Mouse (Mus musculus) CH12.LX (cell line): ENCODE data around the gene Dlx3. TPM values are rescaled to one million over a fixed set of nuclear protein-coding genes. Genes with fewer than 3 reads are reported as not detected.

Source experiments
- DNase-seq: peaks from one replicate; pipeline ENCODE4 v3.0.0-alpha.2; 2013; ENCODE audit errors: extremely low read depth
- H3K27ac ChIP-seq: 2 replicates; pipeline ENCODE4 v1.5.1; 2012; ENCODE audit warnings: low read depth, mild to moderate bottlenecking, control low read depth, moderate library complexity; ENCODE audit not compliant: insufficient read depth
- H3K27me3 ChIP-seq: replicated peaks from 2 replicates; pipeline ENCODE3; 2012; ENCODE audit warnings: inconsistent platforms
- H3K36me3 ChIP-seq, 2 experiments: replicated peaks in 1 of 2; 2 replicates each; pipeline versions ENCODE3 to v1.6.1; 2012; ENCODE audit warnings: inconsistent platforms in 1 of 2, low read length in 1 of 2, mild to moderate bottlenecking in 1 of 2, mixed read lengths in 1 of 2, moderate library complexity in 1 of 2; ENCODE audit not compliant: control insufficient read depth in 1 of 2, insufficient read depth in 1 of 2
- H3K4me1 ChIP-seq, 2 experiments: 2 replicates each; pipeline ENCODE4 v1.6.1; 2012; ENCODE audit warnings: inconsistent platforms in 1 of 2, moderate library complexity in 1 of 2; ENCODE audit not compliant: insufficient read depth in 2 of 2, control insufficient read depth in 1 of 2
- H3K4me2 ChIP-seq: 2 replicates; pipeline ENCODE4 v1.6.1; 2012; ENCODE audit warnings: low read depth, mild to moderate bottlenecking, control low read depth; ENCODE audit not compliant: poor library complexity, insufficient read depth, severe bottlenecking
- H3K4me3 ChIP-seq, 3 experiments: fragments of 150-350 bp in 1 of 3; sonication (generic) in 1 of 3; replicated peaks in 1 of 3; 2 replicates each; pipeline versions ENCODE3 to v1.5.1; 2011 to 2012; ENCODE audit warnings: low read depth in 2 of 3, low read length in 2 of 3, mild to moderate bottlenecking in 2 of 3, moderate library complexity in 2 of 3, control low read depth in 1 of 3, improper control_type of control experiment in 1 of 3, inconsistent platforms in 1 of 3, mixed read lengths in 1 of 3; ENCODE audit not compliant: poor library complexity in 1 of 3
- H3K79me2 ChIP-seq: replicated peaks from 2 replicates; pipeline ENCODE4 v1.6.1; 2012; ENCODE audit warnings: mild to moderate bottlenecking, moderate library complexity; ENCODE audit not compliant: control insufficient read depth, poor library complexity, insufficient read depth, severe bottlenecking; ENCODE audit errors: extremely low read depth
- H3K9ac ChIP-seq: 2 replicates; pipeline ENCODE4 v1.6.1; 2012; ENCODE audit warnings: low read depth, mild to moderate bottlenecking, control low read depth, moderate library complexity; ENCODE audit not compliant: insufficient read depth
- H3K9me3 ChIP-seq: replicated peaks from 2 replicates; pipeline ENCODE3; 2012; ENCODE audit warnings: low read length, inconsistent platforms, mixed read lengths
- BHLHE40 ChIP-seq: IDR thresholded peaks from 2 replicates; pipeline ENCODE4 v1.6.1; 2011; ENCODE audit warnings: mild to moderate bottlenecking, low read depth, low read length, improper control_type of control experiment
- CHD2 ChIP-seq: IDR thresholded peaks from 2 replicates; pipeline ENCODE4 v1.6.1; 2011; ENCODE audit warnings: low read length, improper control_type of control experiment
- CTCF ChIP-seq, 2 experiments: IDR thresholded peaks in 1 of 2; conservative IDR thresholded peaks in 1 of 2; 2 replicates each; pipeline ENCODE4 v1.5.1; 2011 to 2012; ENCODE audit warnings: low read depth in 2 of 2, low read length in 2 of 2, improper control_type of control experiment in 1 of 2, inconsistent platforms in 1 of 2, mild to moderate bottlenecking in 1 of 2, moderate library complexity in 1 of 2
- ELF1 ChIP-seq: IDR thresholded peaks from 2 replicates; pipeline ENCODE4 v1.6.1; 2014; ENCODE audit warnings: low read depth, mild to moderate bottlenecking, inconsistent platforms, low read length, improper control_type of control experiment
- GABPA ChIP-seq: IDR thresholded peaks from 2 replicates; pipeline ENCODE4 v1.6.1; 2012; ENCODE audit warnings: low read depth, low read length, improper control_type of control experiment, inconsistent platforms; ENCODE audit not compliant: insufficient replicate concordance
- MAX ChIP-seq: IDR thresholded peaks from 2 replicates; pipeline ENCODE4 v1.6.1; 2011; ENCODE audit warnings: low read length, improper control_type of control experiment
- MEF2A ChIP-seq: IDR thresholded peaks from 2 replicates; pipeline ENCODE4 v1.6.1; 2014; ENCODE audit warnings: low read depth, mild to moderate bottlenecking, inconsistent platforms, low read length, improper control_type of control experiment, borderline replicate concordance
- MXI1 ChIP-seq: IDR thresholded peaks from 2 replicates; pipeline ENCODE4 v1.6.1; 2011; ENCODE audit warnings: mild to moderate bottlenecking, low read depth, low read length, improper control_type of control experiment
- MYC ChIP-seq: IDR thresholded peaks from 2 replicates; pipeline ENCODE4 v1.6.1; 2011; ENCODE audit warnings: low read depth, mild to moderate bottlenecking, improper control_type of control experiment, low read length
- NELFE ChIP-seq: IDR thresholded peaks from 2 replicates; pipeline ENCODE4 v1.6.1; 2011; ENCODE audit warnings: low read depth, low read length, improper control_type of control experiment
- NRF1 ChIP-seq: IDR thresholded peaks from 2 replicates; pipeline ENCODE4 v1.6.1; 2014; ENCODE audit warnings: low read depth, mild to moderate bottlenecking, inconsistent platforms, low read length, improper control_type of control experiment, moderate library complexity
- PAX5 ChIP-seq: IDR thresholded peaks from 2 replicates; pipeline ENCODE4 v1.6.1; 2012; ENCODE audit warnings: low read length, inconsistent platforms, mixed read lengths
- POLR2AphosphoS2 ChIP-seq: IDR thresholded peaks from 2 replicates; pipeline ENCODE4 v1.6.1; 2011; ENCODE audit warnings: low read depth, low read length, improper control_type of control experiment
- RAD21 ChIP-seq: IDR thresholded peaks from 2 replicates; pipeline ENCODE4 v1.6.1; 2011; ENCODE audit warnings: low read depth, mild to moderate bottlenecking, low read length, improper control_type of control experiment, moderate library complexity
- SIN3A ChIP-seq: IDR thresholded peaks from 2 replicates; pipeline ENCODE4 v1.6.1; 2012; ENCODE audit warnings: low read length, improper control_type of control experiment, inconsistent platforms
- SMC3 ChIP-seq: IDR thresholded peaks from 2 replicates; pipeline ENCODE4 v1.6.1; 2011; ENCODE audit warnings: low read depth, low read length, improper control_type of control experiment
- TBP ChIP-seq: conservative IDR thresholded peaks from 2 replicates; pipeline ENCODE4 v1.6.1; 2011; ENCODE audit warnings: low read depth, low read length, improper control_type of control experiment
- UBTF ChIP-seq: IDR thresholded peaks from 2 replicates; pipeline ENCODE4 v1.6.1; 2012; ENCODE audit warnings: low read depth, mild to moderate bottlenecking, inconsistent platforms, low read length, improper control_type of control experiment, moderate library complexity
- USF2 ChIP-seq: conservative IDR thresholded peaks from 2 replicates; pipeline ENCODE4 v1.6.1; 2011; ENCODE audit warnings: low read depth, low read length, improper control_type of control experiment
- ZC3H11A ChIP-seq: IDR thresholded peaks from 2 replicates; pipeline ENCODE4 v1.6.1; 2012; ENCODE audit warnings: low read depth, mild to moderate bottlenecking, inconsistent platforms, low read length, improper control_type of control experiment
- dilution Hi-C: fragments of 300-500 bp; cut with MboI; formaldehyde crosslinking; loops from 2 replicates; pipeline ENCODE4 v1.14.3; 2020; ENCODE audit warnings: low sequenced_read_pairs; ENCODE audit not compliant: extremely low pct_unique_long_range_greater_than_20kb, extremely low pct_ligation_motif_present
- in situ Hi-C: fragments of 300-500 bp; cut with MboI; formaldehyde crosslinking; loops from 3 replicates; pipeline ENCODE4 v1.14.3; 2019; ENCODE audit warnings: low sequenced_read_pairs, low pct_ligation_motif_present, low pct_unique_long_range_greater_than_20kb, mixed read lengths
- polyA plus RNA-seq: library from polyadenylated mRNA; unstranded; fragments of >175 nt; gene quantifications from 2 replicates; pipeline ENCODE4 v1.2.1, GENCODE M21; 2012; ENCODE audit warnings: low read depth; ENCODE audit not compliant: insufficient read length
- total RNA-seq, 2 experiments: library from RNA; depleted of rRNA; stranded (reverse); fragments of 300-350 nt in 1 of 2; fragments of >200 nt in 1 of 2; gene quantifications; 2 replicates each; pipeline ENCODE4 v1.2.3; 2012 to 2014

Gene Dlx3
- total and polyA plus RNA-seq, 3 experiments = 0.08 to 0.55 (median 0.17) TPM

DNA sequence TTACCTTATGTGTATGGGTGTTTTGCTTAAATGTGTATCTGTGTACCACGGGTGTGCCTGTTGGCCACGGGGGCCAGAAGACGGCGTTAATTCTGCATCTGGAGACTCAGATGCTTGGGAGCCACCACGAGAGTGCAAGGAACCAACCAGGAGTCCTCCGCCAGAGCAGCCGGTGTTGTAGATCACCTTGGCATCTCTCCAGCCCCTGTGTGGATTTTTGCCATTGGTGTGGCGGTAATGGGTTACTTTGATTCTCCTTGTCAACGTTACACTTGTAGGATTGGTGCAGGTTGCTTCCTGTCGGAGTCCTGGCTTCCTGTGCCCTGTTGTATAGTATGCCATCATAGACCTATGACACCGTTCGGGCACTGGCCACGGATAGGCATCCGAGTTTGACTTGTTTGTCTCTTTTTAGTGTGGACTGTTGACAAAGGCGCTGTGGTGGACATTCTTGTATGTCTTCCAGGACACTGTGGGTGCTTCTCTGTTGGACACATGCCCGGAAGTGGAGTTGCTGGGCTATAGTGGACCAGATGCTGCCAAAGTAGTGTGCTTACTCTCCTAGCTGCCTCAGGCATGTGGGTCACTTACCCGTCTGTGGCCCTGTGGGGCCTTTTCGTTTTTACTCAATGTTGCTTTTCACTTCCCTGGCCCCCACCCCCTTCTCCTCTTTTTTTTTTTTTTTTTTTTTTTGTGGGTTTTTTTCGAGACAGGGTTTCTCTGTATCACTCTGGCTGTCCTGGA is 17.6 kb upstream of the Dlx3 start (continued):
- TF ChIP-seq NELFE (no peak), TBP (0 out of 2 replicates have a peak, but pooled peaks have one; percentile 39), MYC (peak; percentile 86), PAX5 (no peak), UBTF (0 out of 2 replicates have a peak, but pooled peaks have one; percentile 38), USF2 (no peak), POLR2AphosphoS2 (no peak), BHLHE40 (peak; percentile 87), ELF1 (peak; percentile 71), CHD2 (peak; percentile 90), SMC3 (0 out of 2 replicates have a peak, but pooled peaks have one; percentile 4), SIN3A (0 out of 2 replicates have a peak, but pooled peaks have one; percentile 38), ZC3H11A (no peak), MEF2A (peak; percentile 89), GABPA (no peak), MXI1 (no peak; the same call in 1 of the 2 replicates), NRF1 (no peak), MAX (peak; percentile 81), RAD21 (no peak)

GRCm38 (mm10) chr11:95104266-95104665 is 15.7 kb upstream of the Dlx3 start:
- Histone ChIP-seq H3K36me3 (no peaks in the 10 kb centered on the region), H3K79me2 (no peaks in the 10 kb centered on the region), H3K9me3 (peaks cover 8% of the 10 kb centered on the region), H3K4me2 (no peak overlapping the region), H3K9ac (no peak overlapping the region), H3K4me1 (peaks cover 43 to 90% of the 10 kb centered on the region in 2 experiments), H3K27me3 (peaks cover 5% of the 10 kb centered on the region), H3K27ac (no peak overlapping the region), H3K4me3 (no peak overlapping the region)
- peak; percentile 13 for TF ChIP-seq RAD21
- TF ChIP-seq SMC3 = peak; percentile 24; the same call in 1 of the 2 replicates
- peak in 1 of 2 experiments; percentile 23; a peak in 1 of 4 replicates for TF ChIP-seq CTCF (conservative IDR thresholded peaks at IDR 0.05 in 1 of 2, IDR thresholded peaks at IDR 0.05 in 1 of 2; ENCODE audit: low read depth in 2 of 2, low read length in 2 of 2)
- TF ChIP-seq MXI1 = no peak
- dilution Hi-C loops = no loop called here
- in situ Hi-C loops = no loop called here
- no peak for DNase-seq
